Mouse (Mus musculus): ENCODE results near the gene Btbd11. TPM values are rescaled to one million over a fixed set of nuclear protein-coding genes. Genes with fewer than 3 reads are reported as not detected.
"Not testable (repeated sequence)": the region's sequence is repeated elsewhere in the genome, so short reads cannot be mapped to it uniquely, and the experiment has no call there.

Gene Btbd11
- total and polyA plus RNA-seq, 3 experiments: 10.1 to 18.5 (median 15.4) TPM

DNA sequence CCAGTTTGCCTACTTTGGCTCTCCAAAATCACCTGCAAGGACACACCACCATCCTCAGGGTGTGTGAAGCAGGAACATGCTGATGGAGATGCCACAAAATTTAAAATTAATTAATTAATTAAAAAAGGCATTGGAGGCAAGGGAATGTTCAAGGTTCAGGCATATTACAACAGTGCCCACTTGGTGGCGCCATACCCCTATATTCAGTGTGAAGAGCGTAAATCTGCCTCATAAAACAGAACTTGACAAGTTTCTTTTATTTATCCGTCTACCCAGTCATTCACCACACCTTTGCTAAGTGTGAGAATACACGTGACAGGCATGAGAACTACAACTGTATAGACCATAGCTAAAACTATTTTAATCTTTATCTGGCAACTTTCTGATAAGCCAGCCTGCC is 292.0 kb downstream of the Btbd11 start:
- Histone ChIP-seq H3K4me3 (replicated peaks in 1 of 3; ENCODE audit: low read depth in 2 of 3, low read length in 2 of 3, poor library complexity in 1 of 3) (no peak overlapping the region), H3K27me3 (replicated peaks) (no peaks in the 10 kb centered on the region), H3K79me2 (replicated peaks; ENCODE audit: control insufficient read depth, extremely low read depth, insufficient read depth, poor library complexity, severe bottlenecking) (no peaks in the 10 kb centered on the region), H3K9me3 (replicated peaks; ENCODE audit: low read length) (no peaks in the 10 kb centered on the region), H3K27ac (ENCODE audit: insufficient read depth, low read depth) (no peak overlapping the region), H3K36me3 (replicated peaks in 1 of 2; ENCODE audit: control insufficient read depth in 1 of 2, insufficient read depth in 1 of 2, low read length in 1 of 2) (no peaks in the 10 kb centered on the region), H3K4me1 (ENCODE audit: control insufficient read depth in 1 of 2, insufficient read depth in 2 of 2) (peaks cover 0 to 7% of the 10 kb centered on the region in 2 experiments; a peak in 2 of 4 replicates), H3K9ac (ENCODE audit: insufficient read depth, low read depth) (no peak overlapping the region), H3K4me2 (ENCODE audit: insufficient read depth, low read depth, poor library complexity, severe bottlenecking) (no peak overlapping the region)
- peak; percentile 61 for DNase-seq (ENCODE audit: extremely low read depth)
- dilution Hi-C loops (cut with MboI; ENCODE audit: extremely low pct_ligation_motif_present, extremely low pct_unique_long_range_greater_than_20kb, low sequenced_read_pairs): no loop called here
- TF ChIP-seq CTCF (conservative IDR thresholded peaks at IDR 0.05 in 1 of 2, IDR thresholded peaks at IDR 0.05 in 1 of 2; ENCODE audit: low read depth in 2 of 2, low read length in 2 of 2): peak; percentile 74 to 75; a peak in 3 of 4 replicates
- peak; percentile 36; the same call in 1 of the 2 replicates for TF ChIP-seq SMC3 (IDR thresholded peaks at IDR 0.05; ENCODE audit: low read depth, low read length)
- no peak for TF ChIP-seq ZMIZ1 (IDR thresholded peaks at IDR 0.05; ENCODE audit: low read depth, low read length)
- TF ChIP-seq USF1 (IDR thresholded peaks at IDR 0.05; ENCODE audit: low read depth, low read length): no peak
- no peak for TF ChIP-seq MAX (IDR thresholded peaks at IDR 0.05; ENCODE audit: low read length)
- no peak for TF ChIP-seq MEF2A (IDR thresholded peaks at IDR 0.05; ENCODE audit: borderline replicate concordance, low read depth, low read length)
- peak; percentile 74 for TF ChIP-seq RAD21 (IDR thresholded peaks at IDR 0.05; ENCODE audit: low read depth, low read length)
- in situ Hi-C loops (cut with MboI; ENCODE audit: low pct_ligation_motif_present, low pct_unique_long_range_greater_than_20kb, low sequenced_read_pairs): no loop called here

GRCm38 (mm10) chr10:85682446-85682845 is 295.8 kb downstream of the Btbd11 start:
- dilution Hi-C loops (cut with MboI; ENCODE audit: extremely low pct_ligation_motif_present, extremely low pct_unique_long_range_greater_than_20kb, low sequenced_read_pairs): no loop called here

DNA sequence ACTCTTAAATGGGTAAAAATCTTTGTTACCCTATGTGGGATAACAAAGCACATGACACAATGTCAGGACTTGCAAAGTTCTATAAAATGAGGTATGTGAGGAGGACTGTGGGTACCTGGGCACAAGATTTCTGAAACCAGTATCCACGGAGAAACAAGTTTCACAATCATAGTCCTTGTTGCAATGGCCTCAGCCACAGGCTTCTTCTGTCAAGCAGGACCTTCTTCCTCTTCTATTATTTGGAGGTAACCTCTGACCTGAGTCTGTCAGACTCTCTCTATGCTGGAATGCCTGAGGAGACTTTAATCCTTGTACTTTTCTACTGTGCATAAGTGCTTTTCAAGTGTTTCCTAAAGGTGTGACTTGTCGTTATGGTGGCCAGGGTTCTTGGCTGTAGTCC is 307.8 kb downstream of the Btbd11 start:
- H3K27ac ChIP-seq (ENCODE audit: insufficient read depth, low read depth); H3K27me3 ChIP-seq (replicated peaks); DNase-seq (ENCODE audit: extremely low read depth); in situ Hi-C loops (cut with MboI; ENCODE audit: low pct_ligation_motif_present, low pct_unique_long_range_greater_than_20kb, low sequenced_read_pairs); H3K9me3 ChIP-seq (replicated peaks; ENCODE audit: low read length); H3K4me1 ChIP-seq (ENCODE audit: control insufficient read depth in 1 of 2, insufficient read depth in 2 of 2); dilution Hi-C loops (cut with MboI; ENCODE audit: extremely low pct_ligation_motif_present, extremely low pct_unique_long_range_greater_than_20kb, low sequenced_read_pairs); H3K4me3 ChIP-seq (replicated peaks in 1 of 3; ENCODE audit: low read depth in 2 of 3, low read length in 2 of 3, poor library complexity in 1 of 3); H3K9ac ChIP-seq (ENCODE audit: insufficient read depth, low read depth); H3K4me2 ChIP-seq (ENCODE audit: insufficient read depth, low read depth, poor library complexity, severe bottlenecking); H3K79me2 ChIP-seq (replicated peaks; ENCODE audit: control insufficient read depth, extremely low read depth, insufficient read depth, poor library complexity, severe bottlenecking); H3K36me3 ChIP-seq (replicated peaks in 1 of 2; ENCODE audit: control insufficient read depth in 1 of 2, insufficient read depth in 1 of 2, low read length in 1 of 2): not testable (repeated sequence)

More at GRCm38 (mm10) chr10:85682446-85682845, 295.8 kb downstream of the Btbd11 start:
- H3K27me3 ChIP-seq (replicated peaks): no peaks in the 10 kb centered on the region
- no peak overlapping the region for H3K9ac ChIP-seq (ENCODE audit: insufficient read depth, low read depth)
- H3K4me3 ChIP-seq (replicated peaks in 1 of 3; ENCODE audit: low read depth in 2 of 3, low read length in 2 of 3, poor library complexity in 1 of 3): no peak overlapping the region
- H3K4me2 ChIP-seq (ENCODE audit: insufficient read depth, low read depth, poor library complexity, severe bottlenecking): no peak overlapping the region
- H3K4me1 ChIP-seq (ENCODE audit: control insufficient read depth in 1 of 2, insufficient read depth in 2 of 2): peaks cover 0 to 7% of the 10 kb centered on the region in 2 experiments; a peak in 2 of 4 replicates
- no peaks in the 10 kb centered on the region for H3K79me2 ChIP-seq (replicated peaks; ENCODE audit: control insufficient read depth, extremely low read depth, insufficient read depth, poor library complexity, severe bottlenecking)
- no peaks in the 10 kb centered on the region for H3K9me3 ChIP-seq (replicated peaks; ENCODE audit: low read length)
- no peak for TF ChIP-seq POLR2A (IDR thresholded peaks at IDR 0.05; ENCODE audit: low read depth, low read length)
- TF ChIP-seq EP300 (IDR thresholded peaks at IDR 0.05; ENCODE audit: low read length): no peak
- TF ChIP-seq ZNF384 (IDR thresholded peaks at IDR 0.05; ENCODE audit: low read depth, low read length): no peak
- no peak for TF ChIP-seq CHD1 (IDR thresholded peaks at IDR 0.05; ENCODE audit: low read depth, low read length)
- no peak for TF ChIP-seq CHD2 (IDR thresholded peaks at IDR 0.05; ENCODE audit: low read length)
- TF ChIP-seq UBTF (IDR thresholded peaks at IDR 0.05; ENCODE audit: low read depth, low read length): no peak
- no peak for TF ChIP-seq JUN (IDR thresholded peaks at IDR 0.05; ENCODE audit: insufficient read depth, low read depth, low read length)
- no peak for TF ChIP-seq SMC3 (IDR thresholded peaks at IDR 0.05; ENCODE audit: low read depth, low read length)
- no peak for TF ChIP-seq GABPA (IDR thresholded peaks at IDR 0.05; ENCODE audit: insufficient replicate concordance, low read depth, low read length)
- no peak for TF ChIP-seq ZC3H11A (IDR thresholded peaks at IDR 0.05; ENCODE audit: low read depth, low read length)
- TF ChIP-seq NELFE (IDR thresholded peaks at IDR 0.05; ENCODE audit: low read depth, low read length): no peak
- no peak for TF ChIP-seq USF2 (conservative IDR thresholded peaks at IDR 0.05; ENCODE audit: low read depth, low read length)
- TF ChIP-seq SIN3A (IDR thresholded peaks at IDR 0.05; ENCODE audit: low read length): no peak
- TF ChIP-seq ELF1 (IDR thresholded peaks at IDR 0.05; ENCODE audit: low read depth, low read length): no peak
- TF ChIP-seq KAT2A (IDR thresholded peaks at IDR 0.05; ENCODE audit: insufficient replicate concordance, low read length): no peak
- no peak for TF ChIP-seq ETS1 (conservative IDR thresholded peaks at IDR 0.05; ENCODE audit: low read depth, low read length)
- no peak for TF ChIP-seq RCOR1 (conservative IDR thresholded peaks at IDR 0.05; ENCODE audit: low read depth, low read length)
- no peak for TF ChIP-seq TCF12 (IDR thresholded peaks at IDR 0.05; ENCODE audit: low read depth, low read length)
- no peak for TF ChIP-seq HCFC1 (IDR thresholded peaks at IDR 0.05; ENCODE audit: low read depth, low read length)
- TF ChIP-seq E2F4 (IDR thresholded peaks at IDR 0.05; ENCODE audit: insufficient replicate concordance, low read depth, low read length): no peak
- no peak for DNase-seq (ENCODE audit: extremely low read depth)
- no peak overlapping the region for H3K27ac ChIP-seq (ENCODE audit: insufficient read depth, low read depth)
- H3K36me3 ChIP-seq (replicated peaks in 1 of 2; ENCODE audit: control insufficient read depth in 1 of 2, insufficient read depth in 1 of 2, low read length in 1 of 2): no peaks in the 10 kb centered on the region
- in situ Hi-C loops (cut with MboI; ENCODE audit: low pct_ligation_motif_present, low pct_unique_long_range_greater_than_20kb, low sequenced_read_pairs): no loop called here

Measured in CH12.LX (cell line).